Mouse (Mus musculus) MEL (cell line): ENCODE measurements around the gene Kirrel3. TPM values are rescaled to one million over a fixed set of nuclear protein-coding genes. Genes with fewer than 3 reads are reported as not detected.

Source experiments
- DNase-seq: peaks from one replicate; pipeline ENCODE4 v3.0.0; 2011; ENCODE audit warnings: low read depth, low spot score
- H3K27ac ChIP-seq: 2 replicates; pipeline ENCODE4 v1.5.1; 2012; ENCODE audit warnings: low read depth, mild to moderate bottlenecking, control low read depth, low read length, moderate library complexity; ENCODE audit not compliant: control insufficient read depth
- H3K27me3 ChIP-seq, 2 experiments: fragments of 150-350 bp in 1 of 2; sonication (generic) in 1 of 2; 2 replicates each; pipeline ENCODE4 v1.6.1; 2012; ENCODE audit warnings: low read length in 2 of 2, mild to moderate bottlenecking in 2 of 2, improper control_type of control experiment in 1 of 2, moderate library complexity in 1 of 2; ENCODE audit not compliant: insufficient read depth in 2 of 2, control insufficient read depth in 1 of 2
- H3K36me3 ChIP-seq, 2 experiments: 2 replicates each; pipeline ENCODE4 v1.6.1; 2012 to 2014; ENCODE audit warnings: low read length in 2 of 2, improper control_type of control experiment in 1 of 2, inconsistent platforms in 1 of 2, mild to moderate bottlenecking in 1 of 2; ENCODE audit not compliant: insufficient read depth in 2 of 2, control insufficient read depth in 1 of 2
- H3K4me1 ChIP-seq, 2 experiments: fragments of 150-350 bp in 1 of 2; sonication (generic) in 1 of 2; 2 replicates each; pipeline ENCODE4 v1.6.1; 2012; ENCODE audit warnings: low read length in 2 of 2, improper control_type of control experiment in 1 of 2, mild to moderate bottlenecking in 1 of 2; ENCODE audit not compliant: insufficient read depth in 2 of 2, control insufficient read depth in 1 of 2
- H3K4me3 ChIP-seq, 2 experiments: fragments of 150-350 bp in 1 of 2; sonication (generic) in 1 of 2; 2 replicates each; pipeline ENCODE4 v1.5.1; 2012; ENCODE audit warnings: low read depth in 2 of 2, low read length in 2 of 2, mild to moderate bottlenecking in 2 of 2, moderate library complexity in 2 of 2, control low read depth in 1 of 2, improper control_type of control experiment in 1 of 2; ENCODE audit not compliant: control insufficient read depth in 1 of 2, insufficient read depth in 1 of 2
- H3K79me2 ChIP-seq: 2 replicates; pipeline ENCODE4 v1.6.1; 2012; ENCODE audit warnings: mild to moderate bottlenecking, low read length, moderate library complexity; ENCODE audit not compliant: control insufficient read depth, poor library complexity, insufficient read depth
- H3K9ac ChIP-seq: 2 replicates; pipeline ENCODE4 v1.6.1; 2012; ENCODE audit warnings: low read depth, mild to moderate bottlenecking, control low read depth, low read length, moderate library complexity; ENCODE audit not compliant: control insufficient read depth, poor library complexity, severe bottlenecking
- H3K9me3 ChIP-seq: fragments of 150-350 bp; sonication (generic); replicated peaks from 2 replicates; pipeline ENCODE4 v1.6.1; 2012; ENCODE audit warnings: mild to moderate bottlenecking, low read length, improper control_type of control experiment, moderate library complexity; ENCODE audit not compliant: insufficient read depth
- CHD1 ChIP-seq: IDR thresholded peaks from 2 replicates; pipeline ENCODE4 v1.6.1; 2012; ENCODE audit warnings: low read depth, mild to moderate bottlenecking, inconsistent platforms, low read length, improper control_type of control experiment
- CHD2 ChIP-seq: IDR thresholded peaks from 2 replicates; pipeline ENCODE4 v1.6.1; 2011; ENCODE audit warnings: low read length, improper control_type of control experiment
- CTCF ChIP-seq, 3 experiments: IDR thresholded peaks in 2 of 3; conservative IDR thresholded peaks in 1 of 3; 2 replicates each; pipeline ENCODE4 v1.5.1; 2011 to 2012; ENCODE audit warnings: low read length in 3 of 3, low read depth in 2 of 3, mild to moderate bottlenecking in 2 of 3, improper control_type of control experiment in 1 of 3, inconsistent platforms in 1 of 3, mixed read lengths in 1 of 3, moderate library complexity in 1 of 3; ENCODE audit not compliant: control insufficient read depth in 1 of 3, insufficient read depth in 1 of 3, poor library complexity in 1 of 3, severe bottlenecking in 1 of 3
- E2F4 ChIP-seq: IDR thresholded peaks from 2 replicates; pipeline ENCODE4 v1.6.1; 2011; ENCODE audit warnings: low read depth, low read length, improper control_type of control experiment, borderline replicate concordance
- ELF1 ChIP-seq: IDR thresholded peaks from 2 replicates; pipeline ENCODE4 v1.6.1; 2014; ENCODE audit warnings: low read depth, mild to moderate bottlenecking, inconsistent platforms, low read length, improper control_type of control experiment, moderate library complexity
- GATA1 ChIP-seq: IDR thresholded peaks from 2 replicates; pipeline ENCODE4 v1.6.1; 2011; ENCODE audit warnings: low read depth, low read length, improper control_type of control experiment
- HCFC1 ChIP-seq: IDR thresholded peaks from 2 replicates; pipeline ENCODE4 v1.6.1; 2012; ENCODE audit warnings: low read depth, mild to moderate bottlenecking, inconsistent platforms, low read length, improper control_type of control experiment, moderate library complexity
- MAX ChIP-seq: IDR thresholded peaks from 2 replicates; pipeline ENCODE4 v1.6.1; 2011; ENCODE audit warnings: low read length, improper control_type of control experiment
- NELFE ChIP-seq: IDR thresholded peaks from 2 replicates; pipeline ENCODE4 v1.6.1; 2011; ENCODE audit warnings: low read depth, low read length, improper control_type of control experiment
- NRF1 ChIP-seq: IDR thresholded peaks from 2 replicates; pipeline ENCODE4 v1.6.1; 2014; ENCODE audit warnings: low read depth, mild to moderate bottlenecking, inconsistent platforms, low read length, improper control_type of control experiment, moderate library complexity; ENCODE audit not compliant: poor library complexity, insufficient read depth, severe bottlenecking
- POLR2A ChIP-seq, 2 experiments: IDR thresholded peaks; 2 replicates each; pipeline ENCODE4 v1.6.1; 2011 to 2012; ENCODE audit warnings: low read length in 2 of 2, mild to moderate bottlenecking in 2 of 2, control low read depth in 1 of 2, improper control_type of control experiment in 1 of 2, low read depth in 1 of 2, moderate library complexity in 1 of 2; ENCODE audit not compliant: control insufficient read depth in 1 of 2, insufficient read depth in 1 of 2, poor library complexity in 1 of 2
- RCOR1 ChIP-seq: IDR thresholded peaks from 2 replicates; pipeline ENCODE4 v1.6.1; 2012; ENCODE audit warnings: low read depth, mild to moderate bottlenecking, inconsistent platforms, low read length, improper control_type of control experiment
- SMC3 ChIP-seq: IDR thresholded peaks from 2 replicates; pipeline ENCODE4 v1.6.1; 2011; ENCODE audit warnings: low read depth, low read length, improper control_type of control experiment
- USF2 ChIP-seq, 2 experiments: IDR thresholded peaks; 2 replicates each; pipeline ENCODE4 v1.6.1; 2011 to 2012; ENCODE audit warnings: improper control_type of control experiment in 2 of 2, low read length in 2 of 2, borderline replicate concordance in 1 of 2, inconsistent platforms in 1 of 2, low read depth in 1 of 2, mild to moderate bottlenecking in 1 of 2; ENCODE audit not compliant: insufficient read depth in 1 of 2
- ZC3H11A ChIP-seq: IDR thresholded peaks from 2 replicates; pipeline ENCODE4 v1.6.1; 2012; ENCODE audit warnings: low read depth, mild to moderate bottlenecking, inconsistent platforms, low read length, improper control_type of control experiment
- ZKSCAN1 ChIP-seq: IDR thresholded peaks from 2 replicates; pipeline ENCODE4 v1.6.1; 2012; ENCODE audit warnings: low read depth, mild to moderate bottlenecking, inconsistent platforms, low read length, improper control_type of control experiment, moderate library complexity
- ZNF384 ChIP-seq: IDR thresholded peaks from 2 replicates; pipeline ENCODE4 v1.6.1; 2012; ENCODE audit warnings: low read depth, mild to moderate bottlenecking, inconsistent platforms, low read length, improper control_type of control experiment
- polyA plus RNA-seq, 2 experiments: library from polyadenylated mRNA; stranded (reverse) in 1 of 2; unstranded in 1 of 2; fragments of >175 nt in 1 of 2; fragments of >200 nt in 1 of 2; gene quantifications; 2 replicates each; pipeline versions ENCODE4 v1.2.1 to v1.2.4; 2012; ENCODE audit warnings: low replicate concordance in 2 of 2, low read depth in 1 of 2; ENCODE audit not compliant: insufficient read length in 2 of 2, insufficient read depth in 1 of 2, missing spikeins in 1 of 2
- total RNA-seq: library from RNA; depleted of rRNA; stranded (reverse); fragments of 300-350 nt; gene quantifications from 2 replicates; pipeline ENCODE4 v1.2.3, GENCODE M21; 2012

The Kirrel3 gene
- total and polyA plus RNA-seq, 3 experiments = 0.06 TPM; not detected in 2

DNA sequence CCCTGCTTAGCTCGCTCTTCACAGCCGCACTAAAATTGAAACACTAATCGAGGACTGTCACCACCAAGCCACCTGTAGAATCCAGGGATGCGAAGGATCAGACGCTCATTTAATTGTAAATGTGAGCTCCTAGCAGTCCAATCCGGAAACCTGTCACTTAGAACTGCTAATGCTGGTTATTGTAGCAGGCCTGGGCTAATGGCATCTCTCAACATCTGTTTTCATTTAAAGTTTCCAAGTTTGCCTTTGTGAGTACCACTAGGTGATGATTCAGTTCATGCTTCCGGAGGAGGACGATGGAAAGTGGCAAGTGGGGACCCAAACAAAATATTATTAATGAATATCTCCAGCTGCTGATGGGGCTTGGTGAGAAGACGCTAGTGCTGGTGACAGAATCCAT lies 161.1 kb downstream of the Kirrel3 start:
- no peak overlapping the region for H3K4me3 ChIP-seq

DNA sequence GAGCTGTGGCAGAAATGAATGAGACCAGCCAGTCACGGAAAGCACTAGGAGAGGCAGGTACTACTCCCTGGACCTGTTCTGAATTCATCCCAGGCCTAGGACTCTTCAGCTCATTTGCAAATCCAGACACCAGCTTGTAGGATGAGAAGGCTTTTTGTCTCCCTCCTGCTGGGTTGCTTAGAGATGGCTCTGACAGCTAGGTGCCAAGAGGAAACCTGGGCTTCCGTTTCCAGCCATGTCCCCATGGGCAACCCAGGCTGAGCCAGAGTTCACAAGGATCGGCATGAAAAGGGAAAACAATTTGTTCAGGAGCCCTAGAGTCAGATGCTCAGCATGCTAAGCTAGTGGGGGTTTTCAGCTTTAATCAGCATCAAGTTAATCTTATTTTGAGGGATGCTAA lies 166.6 kb downstream of the Kirrel3 start:
- TF ChIP-seq NELFE (no peak), CHD1 (no peak), USF2 (IDR thresholded peaks at IDR 0.05; ENCODE audit: borderline replicate concordance in 1 of 2, insufficient read depth in 1 of 2, low read depth in 1 of 2, low read length in 2 of 2) (no peak), E2F4 (no peak), NRF1 (no peak), ZC3H11A (no peak), ELF1 (no peak), ZNF384 (no peak), HCFC1 (no peak), SMC3 (no peak), ZKSCAN1 (no peak)
- H3K4me3 ChIP-seq = no peak overlapping the region
- no peaks in the 10 kb centered on the region for H3K79me2 ChIP-seq
- no peak overlapping the region for H3K27ac ChIP-seq
- H3K9me3 ChIP-seq = no peaks in the 10 kb centered on the region
- no peak overlapping the region for H3K9ac ChIP-seq
- no peak for DNase-seq
- no peaks in the 10 kb centered on the region for H3K36me3 ChIP-seq
- no peaks in the 10 kb centered on the region for H3K27me3 ChIP-seq
- no peaks in the 10 kb centered on the region for H3K4me1 ChIP-seq

More for the DNA sequence above, 161.1 kb downstream of the Kirrel3 start:
- DNase-seq = no peak
- no peaks in the 10 kb centered on the region for H3K27me3 ChIP-seq
- no peak overlapping the region for H3K27ac ChIP-seq
- no peaks in the 10 kb centered on the region for H3K4me1 ChIP-seq
- no peaks in the 10 kb centered on the region for H3K36me3 ChIP-seq
- H3K79me2 ChIP-seq = no peaks in the 10 kb centered on the region
- no peaks in the 10 kb centered on the region for H3K9me3 ChIP-seq
- TF ChIP-seq HCFC1 (no peak), CHD2 (no peak), CTCF (IDR thresholded peaks at IDR 0.05 in 2 of 3, conservative IDR thresholded peaks at IDR 0.05 in 1 of 3; ENCODE audit: control insufficient read depth in 1 of 3, insufficient read depth in 1 of 3, low read depth in 2 of 3, low read length in 3 of 3, poor library complexity in 1 of 3, severe bottlenecking in 1 of 3) (no peak), RCOR1 (no peak), POLR2A (IDR thresholded peaks at IDR 0.05; ENCODE audit: control insufficient read depth in 1 of 2, insufficient read depth in 1 of 2, low read depth in 1 of 2, low read length in 2 of 2, poor library complexity in 1 of 2) (no peak), ELF1 (no peak), MAX (no peak), GATA1 (no peak)
- H3K9ac ChIP-seq = no peak overlapping the region
